Mouse (Mus musculus): Measurements from ENCODE around the gene Amy2a3. TPM values are rescaled to one million over a fixed set of nuclear protein-coding genes. Genes with fewer than 3 reads are reported as not detected.
"Not testable (repeated sequence)": the region's sequence is repeated elsewhere in the genome, so short reads cannot be mapped to it uniquely, and the experiment has no call there.

Gene Amy2a3
- not detected for total RNA-seq (2021)

- intact Hi-C loops (cut with DNase I); DNase-seq: not testable (repeated sequence)
Measured at GRCm38 (mm10) chr3:113323952-113324351, at the start of gene Amy2a3. Gene Amy2a3, minus strand, starts transcription at chr3:113324052.

GRCm38 (mm10) chr3:113356558-113356957 is 32.7 kb upstream of the Amy2a3 start, which contains the start of gene Amy2a2:
Gene Amy2a2, minus strand, starts transcription at chr3:113356658.
- intact Hi-C loops (cut with DNase I); DNase-seq: not testable (repeated sequence)

GRCm38 (mm10) chr3:113345484-113345883 is 21.6 kb upstream of the Amy2a3 start:
- DNase-seq; intact Hi-C loops (cut with DNase I): not testable (repeated sequence)

DNA sequence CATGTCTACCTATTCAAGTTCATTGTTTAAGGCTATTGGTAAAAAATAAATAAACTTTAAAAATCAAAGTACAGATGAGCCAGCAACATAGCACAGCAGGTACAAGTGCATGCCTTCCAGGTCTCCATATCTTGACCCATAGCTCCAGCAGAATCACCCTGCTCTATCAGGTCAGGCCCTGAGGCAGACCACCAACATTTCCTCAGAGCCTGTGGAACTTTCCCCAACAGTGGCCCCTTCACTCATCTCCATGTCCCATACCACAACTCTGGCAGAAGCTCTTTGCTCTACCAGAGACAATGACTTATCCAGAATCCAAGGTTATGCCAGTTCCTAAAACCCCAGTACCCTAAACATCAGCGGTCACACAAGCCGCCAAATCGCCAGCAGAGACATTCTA is 10.9 kb downstream of the Amy2a3 start:
- DNase-seq; intact Hi-C loops (cut with DNase I): not testable (repeated sequence)

- intact Hi-C loops (cut with DNase I); DNase-seq: not testable (repeated sequence)
Measured at GRCm38 (mm10) chr3:113291349-113291748, 32.5 kb downstream of the Amy2a3 start, which contains the start of gene Amy2a4. Gene Amy2a4, minus strand, starts transcription at chr3:113291449.

- DNase-seq; intact Hi-C loops (cut with DNase I): not testable (repeated sequence)
Measured at GRCm38 (mm10) chr3:113280285-113280684, 43.6 kb downstream of the Amy2a3 start.

DNA sequence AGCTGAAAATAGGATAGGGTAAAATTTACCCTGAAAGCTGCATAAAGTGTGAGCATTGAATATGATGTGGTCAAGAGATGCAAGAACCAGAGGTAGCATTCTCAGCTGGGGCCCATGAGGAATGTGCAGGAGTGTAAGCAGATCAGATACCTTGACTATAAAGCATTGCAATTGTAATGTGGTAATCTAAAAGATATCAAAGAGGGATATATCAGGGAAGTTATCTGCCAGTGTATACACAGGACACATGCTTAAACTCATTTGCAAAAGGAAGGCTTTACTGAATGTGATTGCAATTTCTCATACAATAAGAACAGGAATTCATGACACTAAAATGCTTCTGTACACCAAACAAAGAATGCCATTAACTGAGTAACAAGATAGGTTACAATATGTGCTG is 44.3 kb downstream of the Amy2a3 start:
- DNase-seq; intact Hi-C loops (cut with DNase I): not testable (repeated sequence)

Other genes with a start within 250 kb of the Amy2a3 start
- not detected for gene Amy2a5, start 65.2 kb downstream of the Amy2a3 start, total RNA-seq (2021)
- gene Amy2a4, start 32.6 kb downstream of the Amy2a3 start, total RNA-seq (2021) = not detected
- not detected for gene Amy2a2, start 32.6 kb upstream of the Amy2a3 start, total RNA-seq (2021)
- not detected for gene Amy2a1, start 208.4 kb upstream of the Amy2a3 start, total RNA-seq (2021)

Measured in heart, postnatal 36 days (tissue).